Mouse (Mus musculus): ENCODE measurements around the gene Rab1a. TPM values are rescaled to one million over a fixed set of nuclear protein-coding genes. Genes with fewer than 3 reads are reported as not detected.

Rab1a gene
- polyA plus RNA-seq, 2 experiments = 53.0 to 80.6 TPM

- DNase-seq (ENCODE audit: low read depth in 3 of 3, low spot score in 3 of 3) = peak in 1 of 3 experiments; percentile 19
- Histone ChIP-seq H3K36me3 (replicated peaks; ENCODE audit: control insufficient read depth, insufficient read depth, low read depth) (no peaks in the 10 kb centered on the region), H3K27me3 (ENCODE audit: control insufficient read depth, insufficient read depth, low read length) (no peaks in the 10 kb centered on the region), H3K4me1 (replicated peaks; ENCODE audit: control insufficient read depth in 2 of 2, insufficient read depth in 2 of 2, low read length in 1 of 2) (no peaks in the 10 kb centered on the region), H3K4me3 (ENCODE audit: insufficient read depth in 1 of 2, low read depth in 2 of 2, low read length in 2 of 2) (no peak overlapping the region), H3K27ac (no peak overlapping the region), H3K4me2 (ENCODE audit: low read depth) (no peak overlapping the region), H3K9me3 (ENCODE audit: control insufficient read depth, low read length) (no peaks in the 10 kb centered on the region), H3K9ac (replicated peaks) (no peak overlapping the region)
- WGBS (ENCODE audit: insufficient replicate concordance) = 46% methylated on average over 8 of the region's 8 CpGs
- no peak for ATAC-seq (ENCODE audit: insufficient read depth)
- no peak; the same call in 1 of the 2 replicates for TF ChIP-seq CTCF (IDR thresholded peaks at IDR 0.05; ENCODE audit: low read depth)
Measured at GRCm38 (mm10) chr11:20262628-20263380, 61.6 kb downstream of the Rab1a start.

DNA sequence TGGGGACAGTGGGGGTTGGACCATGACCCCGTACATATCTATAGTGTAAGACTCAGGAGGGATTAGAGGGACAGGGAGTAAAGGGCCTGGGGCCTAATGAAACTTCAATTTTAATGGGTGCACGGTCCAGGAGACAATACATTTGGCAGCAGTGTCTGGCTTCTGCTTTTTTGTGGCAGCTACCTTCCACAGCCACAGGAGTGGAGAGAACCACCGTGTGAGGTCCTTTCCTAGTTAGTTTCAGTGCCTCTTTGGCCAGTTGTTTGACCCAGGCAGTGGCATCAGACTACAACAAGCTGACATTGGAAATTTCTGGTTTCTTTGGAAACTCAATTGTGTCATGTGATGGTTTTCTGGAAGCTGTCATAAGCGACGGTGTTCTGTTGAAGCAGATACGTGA lies 68.7 kb downstream of the Rab1a start:
- 57% methylated on average over 6 of the region's 6 CpGs for WGBS (ENCODE audit: insufficient replicate concordance)
- H3K27ac ChIP-seq = no peak overlapping the region
- H3K4me3 ChIP-seq (ENCODE audit: insufficient read depth in 1 of 2, low read depth in 2 of 2, low read length in 2 of 2) = no peak overlapping the region
- H3K4me1 ChIP-seq (replicated peaks; ENCODE audit: control insufficient read depth in 2 of 2, insufficient read depth in 2 of 2, low read length in 1 of 2) = no peaks in the 10 kb centered on the region
- TF ChIP-seq EP300 (IDR thresholded peaks at IDR 0.05; ENCODE audit: low read depth) (no peak), CTCF (IDR thresholded peaks at IDR 0.05; ENCODE audit: low read depth) (no peak)
- ATAC-seq (ENCODE audit: insufficient read depth) = no peak
- no peaks in the 10 kb centered on the region for H3K27me3 ChIP-seq (ENCODE audit: control insufficient read depth, insufficient read depth, low read length)
- no peaks in the 10 kb centered on the region for H3K36me3 ChIP-seq (replicated peaks; ENCODE audit: control insufficient read depth, insufficient read depth, low read depth)
- no peak overlapping the region for H3K9ac ChIP-seq (replicated peaks)
- H3K9me3 ChIP-seq (ENCODE audit: control insufficient read depth, low read length) = no peaks in the 10 kb centered on the region
- DNase-seq (ENCODE audit: low read depth in 3 of 3, low spot score in 3 of 3) = no peak
- H3K4me2 ChIP-seq (ENCODE audit: low read depth) = no peak overlapping the region

DNA sequence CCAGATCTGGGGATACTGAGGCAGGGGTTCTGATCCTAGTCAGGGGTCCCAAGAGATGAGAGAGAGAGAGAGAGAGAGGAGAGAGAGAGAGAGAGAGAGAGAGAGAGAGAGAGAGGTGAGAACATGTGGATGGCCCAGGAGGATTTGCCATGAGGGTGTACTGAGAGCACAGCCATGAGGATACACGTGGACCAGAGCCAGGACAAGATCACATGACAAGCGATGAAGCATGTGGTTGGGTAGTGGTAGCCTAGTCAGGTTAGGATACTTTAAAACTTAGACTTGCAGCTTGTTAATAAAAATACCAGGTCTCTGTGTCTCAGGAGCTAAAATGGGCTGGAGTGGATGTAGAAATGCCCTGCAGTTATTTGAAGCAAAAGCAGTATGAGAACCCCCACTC lies 74.7 kb downstream of the Rab1a start:
- no peak overlapping the region for H3K27ac ChIP-seq
- H3K4me1 ChIP-seq (replicated peaks; ENCODE audit: control insufficient read depth in 2 of 2, insufficient read depth in 2 of 2, low read length in 1 of 2) = peaks cover 0 to 3% of the 10 kb centered on the region in 2 experiments; a peak in 1 of 4 replicates
- no peaks in the 10 kb centered on the region for H3K9me3 ChIP-seq (ENCODE audit: control insufficient read depth, low read length)
- 32% methylated on average over 2 of the region's 2 CpGs for WGBS (ENCODE audit: insufficient replicate concordance)
- ATAC-seq (ENCODE audit: insufficient read depth) (no peak), DNase-seq (ENCODE audit: low read depth in 3 of 3, low spot score in 3 of 3) (no peak)
- no peaks in the 10 kb centered on the region for H3K27me3 ChIP-seq (ENCODE audit: control insufficient read depth, insufficient read depth, low read length)
- TF ChIP-seq EP300 (IDR thresholded peaks at IDR 0.05; ENCODE audit: low read depth) (no peak), CTCF (IDR thresholded peaks at IDR 0.05; ENCODE audit: low read depth) (no peak)
- H3K36me3 ChIP-seq (replicated peaks; ENCODE audit: control insufficient read depth, insufficient read depth, low read depth) = no peaks in the 10 kb centered on the region
- no peak overlapping the region for H3K4me2 ChIP-seq (ENCODE audit: low read depth)
- H3K4me3 ChIP-seq (ENCODE audit: insufficient read depth in 1 of 2, low read depth in 2 of 2, low read length in 2 of 2) = no peak overlapping the region
- no peak overlapping the region for H3K9ac ChIP-seq (replicated peaks)

Other genes with a start within 250 kb of the Rab1a start
- 20.9 and 31.0 TPM in 2 replicates for gene Actr2, start 88.5 kb upstream of the Rab1a start, polyA plus RNA-seq (2012; rRNA removed)
- 28.5 and 30.3 TPM in 2 replicates for gene Actr2, start 88.5 kb upstream of the Rab1a start, polyA plus RNA-seq (2014; fragmentation: Nextera tagmentation; extraction: Ambion mirVana)
- 4.5 TPM in 2 replicates for gene Cep68, start 48.0 kb downstream of the Rab1a start, polyA plus RNA-seq (2012; rRNA removed)
- 4.8 and 5.7 TPM in 2 replicates for gene Cep68, start 48.0 kb downstream of the Rab1a start, polyA plus RNA-seq (2014; fragmentation: Nextera tagmentation; extraction: Ambion mirVana)
- 3.5 and 4.3 TPM in 2 replicates for gene Slc1a4, start 131.3 kb downstream of the Rab1a start, polyA plus RNA-seq (2012; rRNA removed)
- gene Slc1a4, start 131.3 kb downstream of the Rab1a start, polyA plus RNA-seq (2014; fragmentation: Nextera tagmentation; extraction: Ambion mirVana) = 6.5 and 7.9 TPM in 2 replicates